Comparison of ENCODE assay signal across 13 mouse cellular contexts in genomic region chr16:18390399-18390798, GRCm38 (mm10).
"Had no signal": no experiment of that assay in that cellular context is flagged by ENCODE, and none has a peak within 500 bp of the region (broad histone marks: within the 10 kb centered on the region; RNA-seq: fewer than 3 reads in every experiment).

No protein-coding gene starts in this region.

- H3K9ac ChIP-seq: limb, embryonic 13.5 days; liver, embryonic 15.5 days; lung, embryonic 15.5 days; midbrain, embryonic 13.5 days; neural tube, embryonic 12.5 days had no signal

- H3K27me3 ChIP-seq: limb, embryonic 13.5 days; liver, embryonic 15.5 days; lung, embryonic 15.5 days; midbrain, embryonic 13.5 days; neural tube, embryonic 12.5 days had no signal

- H3K36me3 ChIP-seq: limb, embryonic 13.5 days; liver, embryonic 15.5 days; lung, embryonic 15.5 days; neural tube, embryonic 12.5 days had no signal

- H3K4me3 ChIP-seq: layer of hippocampus, adult 2 months; limb, embryonic 13.5 days; liver, embryonic 15.5 days; lung, embryonic 15.5 days; megakaryocyte, embryonic 14.5 days; midbrain, embryonic 13.5 days; neural tube, embryonic 12.5 days had no signal

- H3K9me3 ChIP-seq: limb, embryonic 13.5 days; liver, embryonic 15.5 days; lung, embryonic 15.5 days; megakaryocyte, embryonic 14.5 days; midbrain, embryonic 13.5 days; neural tube, embryonic 12.5 days had no signal

- H3K27ac ChIP-seq: layer of hippocampus, adult 2 months; limb, embryonic 13.5 days; liver, embryonic 15.5 days; lung, embryonic 15.5 days; macrophage; midbrain, embryonic 13.5 days; neural tube, embryonic 12.5 days had no signal

- ATAC-seq: midbrain, embryonic 13.5 days had no signal

- DNase-seq: kidney, postnatal 10 days; lung, postnatal 14 days; right cerebral cortex, postnatal 4 days; spleen, adult 18-20 months; thymus, postnatal 25 days had no signal

- H3K4me2 ChIP-seq: limb, embryonic 13.5 days; liver, embryonic 15.5 days; lung, embryonic 15.5 days; midbrain, embryonic 13.5 days; neural tube, embryonic 12.5 days had no signal
